Mouse (Mus musculus): ENCODE results near the gene Foxa2.

Gene Foxa2

GRCm38 (mm10) chr2:148046799-148047165, at the start of gene Foxa2:
Gene Foxa2 (minus strand): TSS chr2:148046969.
- DNase-seq (ENCODE audit: extremely low read depth, low read depth): no peak

DNA sequence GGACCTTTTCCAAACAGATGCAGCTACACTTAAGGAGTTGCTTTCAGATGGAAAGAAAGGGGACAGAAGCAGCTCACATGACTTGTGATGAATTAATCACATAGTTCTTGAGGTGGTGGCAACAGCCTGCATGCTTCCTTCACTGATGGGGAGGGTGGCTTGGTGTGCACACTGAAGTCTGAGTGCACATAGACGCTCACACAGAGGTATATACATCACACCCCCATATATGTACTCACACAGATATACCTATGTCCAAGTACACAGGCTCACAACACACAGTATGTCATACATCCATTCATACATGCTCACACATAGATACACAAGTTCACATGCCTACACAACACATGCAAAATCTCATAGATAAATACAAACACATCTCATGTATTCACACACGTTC, 45.3 kb upstream of the Foxa2 start:
- no peak for DNase-seq (ENCODE audit: extremely low read depth, low read depth)

DNA sequence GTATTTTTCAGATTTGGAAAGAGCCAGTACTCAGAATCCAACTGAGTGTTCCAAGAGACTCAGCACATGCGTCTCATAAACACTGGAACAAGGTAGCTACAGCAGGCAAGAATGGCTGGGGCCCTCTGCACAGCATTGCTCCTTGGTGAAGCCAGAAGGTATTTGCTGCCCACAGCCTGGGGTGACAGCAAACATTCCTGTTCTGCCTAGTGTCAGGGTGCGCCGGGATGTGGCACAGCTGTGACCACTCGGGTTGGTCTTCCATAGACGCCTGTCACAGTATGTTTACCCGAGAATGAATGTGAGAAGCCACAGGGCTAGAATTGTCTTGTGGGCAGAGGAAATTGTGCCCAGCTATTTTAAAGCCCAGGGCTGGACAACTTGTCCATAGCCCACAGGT, 44.9 kb upstream of the Foxa2 start:
- DNase-seq (ENCODE audit: extremely low read depth, low read depth): no peak

- no peak for DNase-seq (ENCODE audit: extremely low read depth, low read depth)
These were observed 43.3 kb upstream of the Foxa2 start for GRCm38 (mm10) chr2:148090071-148090470.

DNA sequence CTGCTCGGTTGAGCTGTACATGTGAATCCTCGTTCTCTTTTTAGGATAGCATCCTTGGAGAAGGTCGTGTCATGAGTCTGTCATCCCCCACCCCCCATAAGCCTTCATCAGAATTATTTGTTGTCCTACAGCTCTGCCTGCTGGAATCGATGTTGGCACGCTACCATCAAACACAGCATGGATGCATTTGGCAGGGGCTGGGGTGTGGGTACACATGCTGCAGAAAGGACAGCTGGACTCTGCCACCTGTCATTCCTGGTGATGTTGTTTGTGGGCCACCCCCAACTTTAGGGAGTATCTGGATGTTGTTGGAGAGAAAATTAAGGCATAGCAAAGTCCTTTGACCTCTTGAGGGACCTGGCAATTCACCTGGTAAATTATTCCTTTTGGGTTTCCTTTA, 38.8 kb upstream of the Foxa2 start:
- DNase-seq (ENCODE audit: extremely low read depth, low read depth): no peak

GRCm38 (mm10) chr2:148085126-148085525, 38.4 kb upstream of the Foxa2 start:
- no peak for DNase-seq (ENCODE audit: extremely low read depth, low read depth)

DNA sequence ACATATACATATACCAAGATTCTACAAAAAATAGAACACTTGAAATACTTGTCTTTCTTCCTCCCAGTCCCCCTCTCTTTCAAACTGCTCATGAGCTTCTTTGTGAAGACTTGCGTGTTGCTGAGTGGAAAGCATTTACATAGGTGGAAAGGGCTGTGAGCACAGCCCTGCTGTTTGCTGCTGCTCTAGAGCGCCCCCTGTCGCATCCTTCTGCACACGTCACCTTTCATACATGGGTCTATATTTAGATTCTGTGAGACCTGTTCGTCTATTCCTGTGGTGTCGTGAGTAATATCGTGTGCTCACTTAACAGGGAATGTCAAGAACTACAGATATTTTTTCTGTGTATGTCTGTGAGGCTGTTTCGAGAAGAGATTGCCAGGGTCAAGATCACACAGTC, 35.5 kb upstream of the Foxa2 start:
- DNase-seq (ENCODE audit: extremely low read depth, low read depth): no peak

GRCm38 (mm10) chr2:148060705-148061104, 13.9 kb upstream of the Foxa2 start:
- no peak for DNase-seq (ENCODE audit: extremely low read depth, low read depth)

- DNase-seq (ENCODE audit: extremely low read depth, low read depth): no peak
These were observed 6.6 kb upstream of the Foxa2 start for GRCm38 (mm10) chr2:148053411-148053810.

DNA sequence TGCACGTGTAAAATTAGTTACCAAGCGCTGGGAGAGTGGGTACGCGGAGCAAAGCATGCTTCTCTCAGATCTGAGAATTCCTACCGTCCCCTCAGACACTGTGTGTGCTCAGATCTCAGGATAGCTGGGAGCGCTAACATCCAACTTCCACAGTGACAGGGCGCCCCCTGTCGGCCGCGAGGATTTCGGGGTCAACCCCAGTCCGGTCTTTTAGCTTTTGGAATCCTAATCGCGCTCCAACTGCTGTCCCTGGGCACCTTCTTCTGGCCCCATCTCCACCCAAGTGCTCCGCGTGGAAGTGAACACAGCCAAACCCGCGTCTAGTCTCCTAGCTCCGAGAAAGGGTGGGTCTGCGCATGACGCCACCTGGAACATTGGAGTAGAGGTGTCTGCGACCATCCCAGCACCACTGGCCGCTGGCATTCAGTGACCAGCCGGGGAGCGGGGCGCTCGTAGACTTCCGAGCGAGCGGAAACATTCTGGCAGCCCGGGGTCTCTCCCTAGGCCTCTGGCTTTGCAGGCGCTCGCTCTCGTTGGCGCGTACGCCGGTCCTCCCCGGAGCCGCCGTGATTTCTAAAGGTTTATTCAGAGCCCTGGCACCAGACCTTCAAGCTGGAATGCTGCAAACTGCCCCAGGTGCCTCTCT, 1.8 kb upstream of the Foxa2 start:
- no peak for DNase-seq (ENCODE audit: extremely low read depth, low read depth)

GRCm38 (mm10) chr2:148047611-148048010, 842 bp upstream of the Foxa2 start:
- DNase-seq (ENCODE audit: extremely low read depth, low read depth): no peak

GRCm38 (mm10) chr2:148045937-148046798, 601 bp downstream of the Foxa2 start:
- DNase-seq (ENCODE audit: extremely low read depth, low read depth): no peak

- DNase-seq (ENCODE audit: extremely low read depth, low read depth): no peak
These were observed 1.2 kb downstream of the Foxa2 start for GRCm38 (mm10) chr2:148045543-148045936.

DNA sequence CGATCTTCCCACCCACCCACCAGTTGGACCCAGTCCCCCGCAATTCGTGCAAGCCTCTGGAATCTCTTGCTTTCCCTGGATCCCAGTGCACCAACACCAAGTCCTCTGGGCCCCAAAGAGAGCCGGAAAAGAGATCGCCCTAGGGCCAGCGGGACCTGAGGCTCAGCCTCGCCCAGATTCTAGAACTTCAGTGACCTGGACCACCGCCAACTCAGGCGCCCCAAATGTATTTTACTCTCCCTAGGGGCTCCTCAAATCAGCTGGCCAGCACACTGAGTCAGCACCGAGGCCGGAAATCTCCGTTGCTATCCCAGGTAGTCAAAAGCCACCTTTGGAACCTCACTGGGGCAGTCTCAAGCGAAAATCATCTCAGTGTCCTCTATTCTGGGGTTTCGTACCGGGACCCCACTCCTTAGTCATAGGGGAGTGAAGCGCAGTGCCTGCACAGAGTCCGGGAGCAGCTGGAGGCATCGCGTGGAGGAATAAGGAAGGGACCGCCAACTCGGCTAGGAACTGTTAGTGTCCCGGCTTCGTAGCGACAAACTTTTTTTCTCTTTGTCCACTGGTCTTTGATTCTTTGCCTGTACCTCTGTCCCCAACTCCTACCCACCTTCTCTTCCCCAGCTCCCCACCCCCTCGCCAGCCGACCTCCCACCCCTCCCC, 1.8 kb downstream of the Foxa2 start:
- DNase-seq (ENCODE audit: extremely low read depth, low read depth): no peak

GRCm38 (mm10) chr2:148043976-148044876, 2.5 kb downstream of the Foxa2 start:
- DNase-seq (ENCODE audit: extremely low read depth, low read depth): no peak

DNA sequence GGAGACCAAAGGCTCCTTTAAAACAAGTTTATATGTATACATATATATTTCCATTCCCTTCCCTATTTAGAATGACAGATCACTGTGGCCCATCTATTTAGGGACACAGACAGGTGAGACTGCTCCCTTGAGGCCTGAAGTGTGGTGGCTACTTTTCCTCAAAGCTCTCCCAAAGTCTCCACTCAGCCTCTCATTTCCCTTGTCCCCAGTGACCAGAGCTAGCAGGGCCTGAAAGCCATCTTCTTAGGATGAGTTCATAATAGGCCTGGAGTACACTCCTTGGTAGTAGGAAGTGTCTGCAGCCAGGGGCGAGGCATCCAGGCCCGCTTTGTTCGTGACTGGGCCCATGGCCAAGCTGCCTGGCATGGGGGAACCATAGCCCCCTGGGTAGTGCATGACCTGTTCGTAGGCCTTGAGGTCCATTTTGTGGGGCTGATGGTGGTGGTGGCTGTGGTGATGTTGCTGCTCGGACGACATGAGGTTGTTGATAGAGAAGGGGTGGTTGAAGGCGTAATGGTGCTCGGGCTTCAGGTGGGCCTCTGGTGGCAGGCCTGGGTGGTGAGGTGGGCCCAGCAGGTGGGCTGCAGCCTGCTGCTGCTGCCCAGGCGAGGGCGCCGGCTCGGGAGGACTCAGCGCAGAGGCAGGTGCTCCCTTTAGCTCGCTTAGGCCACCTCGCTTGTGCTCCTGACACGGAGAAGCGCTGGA, 3.3 kb downstream of the Foxa2 start:
- no peak for DNase-seq (ENCODE audit: extremely low read depth, low read depth)

- DNase-seq (ENCODE audit: extremely low read depth, low read depth): no peak
These were observed 4.6 kb downstream of the Foxa2 start for GRCm38 (mm10) chr2:148042126-148042640.

DNA sequence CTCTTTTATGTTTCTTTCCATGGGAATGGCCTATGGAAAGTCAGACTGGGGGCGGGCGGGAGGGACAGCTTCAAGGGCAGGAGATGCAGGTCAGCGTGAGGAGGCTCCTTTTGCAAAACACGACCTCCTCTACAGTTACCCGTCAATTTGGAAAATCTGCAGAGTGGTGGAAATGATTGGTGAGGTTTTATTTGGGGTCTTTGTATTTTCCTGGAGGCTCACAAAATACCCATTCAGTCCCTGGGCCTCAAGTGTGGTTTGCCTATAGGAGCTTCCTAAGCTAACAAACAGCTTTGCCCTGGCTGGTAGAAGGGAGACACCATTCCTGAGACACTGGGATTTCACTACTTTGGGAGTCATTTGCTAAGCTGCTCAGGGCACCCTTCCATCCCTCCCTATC, 5.4 kb downstream of the Foxa2 start:
- DNase-seq (ENCODE audit: extremely low read depth, low read depth): no peak

DNA sequence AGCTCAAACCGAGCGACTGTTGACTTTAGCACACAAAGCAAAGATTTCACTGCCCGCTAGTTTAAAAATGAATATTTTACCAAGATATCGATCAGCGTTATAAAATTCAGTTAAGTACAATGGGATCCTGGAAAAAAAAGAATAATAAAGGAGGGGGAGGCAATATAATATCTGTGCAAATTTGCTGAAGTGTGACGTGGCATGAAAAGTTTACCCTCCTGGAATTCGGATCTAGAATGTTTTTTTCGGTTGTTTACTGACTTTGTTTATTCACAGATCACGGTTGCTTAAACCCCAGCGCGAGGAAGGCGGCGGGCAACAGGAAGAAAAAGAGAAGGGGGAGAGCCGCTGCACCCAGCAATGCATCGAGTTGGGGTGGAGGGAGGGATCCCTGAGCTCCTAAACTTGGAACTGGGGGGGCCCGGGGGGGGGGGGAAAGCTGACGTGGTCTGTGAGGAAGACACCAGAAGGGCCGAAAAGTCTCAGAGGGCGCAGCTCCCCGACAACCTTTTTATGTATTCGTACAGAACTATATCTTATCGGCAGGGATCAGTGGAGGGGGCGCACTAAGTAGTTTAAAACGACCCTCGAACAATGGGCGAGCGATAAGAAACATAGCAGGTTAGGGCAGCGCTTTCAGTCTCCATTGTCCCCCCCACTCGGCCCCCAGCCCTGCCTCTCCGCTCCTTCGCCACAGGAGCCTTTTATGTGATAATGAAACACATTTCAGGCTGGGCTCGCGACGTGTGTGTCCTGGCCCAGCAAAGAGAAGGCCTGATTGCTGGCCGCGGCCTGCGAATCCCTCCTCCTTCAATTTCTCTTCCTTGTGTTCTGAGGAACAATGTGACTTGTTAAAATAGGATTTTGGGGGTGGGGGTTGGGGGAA, 6.3 kb downstream of the Foxa2 start:
- no peak for DNase-seq (ENCODE audit: extremely low read depth, low read depth)
